Mouse (Mus musculus): Measurements from ENCODE around the gene 2610028H24Rik.

Gene 2610028H24Rik

DNA sequence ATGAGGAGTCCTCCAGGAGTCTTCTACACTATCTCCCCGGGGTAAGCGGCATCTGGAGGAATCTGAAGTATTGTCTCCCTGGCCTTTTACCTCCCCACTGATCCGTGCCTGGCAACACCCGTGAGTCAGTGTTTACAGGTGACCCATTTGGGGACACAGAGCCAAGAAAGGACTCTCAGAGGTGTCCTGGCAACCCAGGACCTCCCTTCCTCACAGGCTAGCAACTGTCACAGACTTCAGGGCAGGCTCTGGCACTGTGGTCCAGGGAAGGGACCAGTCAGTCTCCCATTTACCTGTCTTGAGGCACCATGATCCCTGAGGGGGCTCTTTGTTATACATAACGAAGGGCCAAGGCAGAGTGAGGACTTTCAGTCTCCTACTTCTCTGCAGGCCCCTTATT lies at the start of gene 2610028H24Rik:
2610028H24Rik (plus strand) TSS at position 231 of the 400 bp plus-strand sequence.
- DNase-seq (ENCODE audit: low spot score), result no peak

DNA sequence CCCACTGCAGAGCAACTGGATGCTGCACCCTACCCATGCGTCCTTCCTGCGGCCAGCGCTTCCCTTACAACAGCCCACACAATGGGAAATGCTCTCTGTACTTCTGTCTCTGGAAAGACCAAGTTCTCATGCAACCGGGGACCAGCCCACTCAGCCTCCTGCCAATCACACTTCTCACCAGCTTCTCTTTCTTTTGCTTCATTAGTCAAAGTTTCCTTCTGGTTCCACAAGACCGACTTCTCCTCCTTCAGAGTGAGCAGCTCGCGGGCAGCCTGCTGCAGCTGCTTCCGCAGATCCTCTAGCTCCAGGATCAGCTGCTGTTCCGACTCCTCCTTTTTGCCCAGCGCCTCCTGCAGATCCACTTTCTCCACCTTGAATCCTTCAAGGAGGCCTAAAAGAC lies 40.4 kb upstream of the 2610028H24Rik start:
- no peak for DNase-seq (ENCODE audit: low spot score)

DNA sequence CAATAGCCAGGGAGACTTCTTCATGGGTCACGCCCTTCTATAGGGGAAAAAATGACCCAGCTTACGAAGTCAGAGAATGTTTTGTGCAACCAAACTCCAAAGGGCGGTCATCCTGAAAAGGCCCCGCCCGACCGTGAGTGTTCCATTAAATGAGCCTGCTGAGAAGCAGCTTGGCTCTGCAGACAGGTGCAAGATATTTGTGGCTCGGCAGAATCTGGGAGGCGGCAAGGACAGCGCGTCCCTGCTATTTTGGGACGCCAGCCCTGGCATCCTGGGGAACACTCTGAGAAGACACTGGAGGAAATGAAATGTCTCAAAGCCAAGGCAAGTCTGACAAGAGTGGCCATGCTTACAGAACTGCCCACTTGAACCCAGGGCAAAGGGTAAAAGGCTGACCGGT lies 32.1 kb upstream of the 2610028H24Rik start:
- DNase-seq (ENCODE audit: low spot score), result no peak

DNA sequence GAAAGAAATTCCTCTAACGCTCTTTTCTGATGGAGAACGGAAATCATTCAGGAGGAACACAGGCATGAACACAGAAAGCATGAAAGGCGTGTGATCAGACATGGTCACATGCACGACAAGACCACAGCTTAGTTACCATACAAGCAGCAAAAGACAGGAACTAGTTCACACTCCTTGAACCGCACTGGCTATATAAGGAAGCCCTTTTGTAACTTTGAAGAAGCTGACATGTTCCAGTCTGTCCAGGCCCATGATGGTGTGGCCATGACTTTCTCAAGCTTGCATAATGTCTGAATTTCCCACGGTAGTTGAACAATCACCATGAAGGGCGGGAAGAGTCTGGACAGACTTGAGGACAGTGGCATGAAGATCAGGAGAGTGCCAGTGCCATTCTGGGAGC lies 23.2 kb upstream of the 2610028H24Rik start:
- no peak for DNase-seq (ENCODE audit: low spot score)

DNA sequence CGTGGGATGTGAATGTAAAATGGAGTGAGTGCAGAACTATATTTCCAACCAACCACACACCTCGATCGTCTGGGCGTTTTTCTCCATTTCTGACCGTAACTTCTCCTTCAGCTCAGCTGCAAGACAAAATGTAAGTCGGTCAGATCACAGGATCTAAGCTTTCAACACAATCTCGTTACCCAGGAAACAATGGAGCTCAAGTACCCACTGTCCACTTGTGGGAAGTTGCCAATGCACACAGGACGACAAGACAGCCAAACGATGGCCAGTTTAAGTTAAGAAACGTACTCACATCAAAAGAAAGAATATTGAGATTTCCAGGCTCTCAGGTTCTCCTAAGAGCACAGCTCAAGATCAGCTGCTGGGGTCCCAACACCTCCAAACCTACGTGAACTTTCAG lies 15.0 kb upstream of the 2610028H24Rik start:
- no peak for DNase-seq (ENCODE audit: low spot score)

DNA sequence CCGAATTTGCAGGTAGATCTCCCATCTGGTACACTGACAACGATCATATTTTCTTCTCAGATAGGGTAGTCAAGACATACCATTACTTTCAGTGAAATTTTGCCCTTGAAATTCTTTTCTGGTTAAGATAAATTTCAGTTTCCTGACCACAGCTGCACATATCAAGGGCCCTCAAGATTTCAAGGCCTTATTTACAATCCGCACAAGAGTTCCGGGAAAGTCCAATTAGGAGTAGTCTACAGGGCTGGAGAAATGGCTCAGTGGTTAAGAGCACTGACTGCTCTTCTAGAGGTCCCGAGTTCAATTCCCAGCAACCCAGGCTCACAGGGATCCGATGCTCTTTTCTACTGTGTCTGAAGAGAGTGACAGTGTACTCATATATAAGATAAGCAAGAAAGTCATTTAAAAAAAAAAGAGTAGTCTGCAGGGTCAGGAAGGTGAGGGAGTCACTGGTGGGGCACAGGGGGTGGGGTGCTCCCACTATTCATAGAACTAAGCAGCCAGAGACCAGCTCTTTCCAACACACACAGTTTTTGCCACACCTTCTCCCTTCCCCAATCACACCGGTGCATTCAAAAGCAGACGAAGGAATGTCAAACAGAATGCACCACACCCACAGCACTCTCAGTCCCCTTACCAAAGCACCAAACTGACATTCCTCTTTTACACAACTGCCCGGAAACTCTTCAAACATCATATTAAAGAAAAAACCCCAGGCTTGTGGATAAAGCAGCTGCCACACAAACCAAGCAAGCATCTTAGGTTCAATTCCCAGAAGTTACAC lies 9.6 kb upstream of the 2610028H24Rik start:
- no peak for DNase-seq (ENCODE audit: low spot score)

DNA sequence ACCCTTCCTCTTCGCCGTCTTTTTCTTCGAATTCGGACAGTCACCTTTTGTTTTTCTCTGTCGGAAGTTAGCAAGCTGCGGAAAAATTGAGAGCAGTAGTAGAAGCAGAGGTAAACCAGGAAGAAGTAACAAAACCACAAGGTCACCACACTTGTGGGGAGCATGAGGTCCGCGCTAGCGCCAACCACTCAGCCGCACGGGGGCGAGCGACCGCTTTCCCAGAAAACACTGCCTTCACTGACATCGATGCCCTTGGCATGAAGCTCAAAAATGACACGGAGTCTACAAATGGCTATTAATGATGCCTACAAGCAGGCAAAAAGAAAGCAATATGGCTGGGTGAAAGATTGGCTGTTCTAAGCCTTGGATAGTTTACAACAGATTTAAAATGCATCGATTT lies 8.6 kb upstream of the 2610028H24Rik start, which contains the start of gene AC141477.1:
AC141477.1 (minus strand) TSS at position 164 of the 400 bp plus-strand sequence.
- no peak for DNase-seq (ENCODE audit: low spot score)

DNA sequence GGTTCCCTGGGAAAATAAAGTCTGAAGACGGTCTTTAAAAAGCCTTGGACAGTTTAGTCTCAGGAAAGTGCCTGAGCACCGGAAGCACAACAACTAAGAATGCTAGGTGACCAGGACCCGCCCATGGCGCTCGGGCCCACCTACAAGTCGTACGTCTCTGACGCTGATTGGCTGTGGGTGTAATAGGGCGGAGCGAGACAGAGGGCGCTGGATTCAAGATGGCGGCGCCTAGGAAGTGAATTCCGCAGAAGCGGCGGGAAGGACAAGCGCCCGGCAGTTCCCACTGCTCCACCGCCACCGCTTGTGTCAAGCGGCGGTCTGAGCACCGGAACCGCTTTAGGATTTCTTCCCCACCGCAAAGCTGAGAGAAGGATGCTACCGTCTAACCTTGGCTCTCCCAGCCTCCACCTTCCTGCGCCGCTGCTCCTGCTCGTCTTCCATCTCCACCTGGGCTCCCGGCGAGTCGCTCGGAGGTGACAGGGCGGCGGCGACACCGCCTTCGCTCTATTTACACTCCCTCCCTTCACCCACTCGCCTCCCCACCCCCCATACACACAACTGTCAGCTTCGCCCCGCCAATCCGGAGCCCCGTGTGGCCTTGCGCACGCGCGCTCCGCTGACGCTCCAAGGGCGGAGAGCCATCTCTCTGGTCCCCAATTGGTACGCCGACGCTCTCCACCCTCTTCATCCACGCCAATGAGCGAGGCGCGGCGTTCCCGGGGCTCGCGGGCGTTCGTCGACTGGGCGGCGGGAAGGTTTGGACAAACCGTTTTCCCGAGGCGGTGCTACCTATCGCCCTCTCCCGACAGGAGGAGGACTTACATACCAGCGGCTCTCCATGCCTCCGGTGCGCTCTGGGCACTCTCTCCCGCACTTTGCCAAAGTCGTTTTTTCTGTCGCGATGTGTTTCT lies 6.4 kb upstream of the 2610028H24Rik start, which contains the start of gene Pcnt:
Pcnt (minus strand) TSS at position 609 of the 911 bp plus-strand sequence.
- peak; percentile 97 for DNase-seq (ENCODE audit: low spot score)

DNA sequence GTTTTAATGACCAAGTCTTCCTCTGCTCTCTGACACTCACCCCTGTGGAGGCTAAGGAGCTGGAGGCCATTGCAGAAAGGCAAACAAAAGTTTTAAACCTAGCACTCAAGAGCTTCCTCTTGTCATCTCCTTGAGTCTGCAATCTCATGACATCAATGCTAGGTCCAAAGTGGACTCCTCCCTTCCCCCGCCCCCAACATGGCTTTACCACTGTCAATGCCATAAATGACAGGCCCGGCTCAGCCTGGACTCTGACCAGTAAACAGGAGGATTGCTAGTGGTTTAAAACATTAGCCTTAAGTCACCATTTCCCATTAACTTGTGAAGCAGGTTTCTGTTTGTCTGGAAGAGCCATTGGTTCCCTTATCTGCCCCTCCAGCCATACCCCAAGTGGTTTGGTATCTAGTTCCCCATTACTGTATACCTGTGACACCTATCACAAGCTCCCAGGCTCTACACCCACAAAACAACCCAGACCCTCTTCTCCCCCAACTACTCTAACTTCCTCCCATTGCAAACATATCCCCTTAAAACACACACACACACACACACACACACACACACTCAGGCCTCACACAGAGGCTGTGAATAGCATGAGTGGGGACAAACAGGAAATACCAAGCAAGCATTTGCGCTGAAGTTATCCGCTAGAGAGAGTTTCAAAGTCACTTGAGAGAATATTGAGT lies 2.7 kb upstream of the 2610028H24Rik start:
- no peak for DNase-seq (ENCODE audit: low spot score)

DNA sequence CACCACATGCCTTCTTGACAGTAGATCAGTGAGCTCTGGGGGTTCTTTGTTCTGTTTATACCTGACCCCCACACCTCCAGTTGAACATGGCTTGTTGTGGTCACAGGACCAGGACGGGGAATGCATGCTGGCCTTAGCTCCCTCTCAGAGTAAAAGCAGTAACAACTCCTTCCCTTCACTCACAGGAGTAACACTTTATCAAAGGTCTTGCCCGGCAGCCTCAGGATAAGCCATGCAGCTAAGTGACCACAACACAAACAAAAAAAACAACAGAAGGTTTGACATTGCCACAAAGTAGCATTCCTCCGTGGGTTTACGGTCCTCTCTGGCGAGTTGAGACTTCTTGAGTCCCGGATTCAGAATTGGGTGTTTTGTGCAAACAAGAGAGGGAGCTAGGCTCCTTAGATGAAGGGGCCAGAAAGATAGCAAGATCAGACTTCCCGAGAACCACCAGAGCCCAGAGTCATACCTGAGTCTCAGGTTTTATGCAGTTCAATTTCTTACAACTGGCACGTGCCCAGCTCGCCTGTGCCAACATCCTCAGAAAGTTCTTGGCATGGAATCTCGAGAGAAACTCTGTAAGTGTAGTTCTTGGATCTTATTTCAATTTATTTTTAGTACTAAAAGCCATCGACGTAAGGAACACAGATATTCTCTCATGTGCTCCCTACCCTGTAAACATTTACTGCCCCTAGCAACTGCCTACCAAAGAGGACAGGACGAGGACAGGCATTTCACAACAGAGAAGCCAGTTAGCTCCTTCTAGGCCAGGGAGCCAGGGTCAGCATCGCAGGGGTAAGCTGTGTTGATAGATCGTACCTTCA lies 1.3 kb upstream of the 2610028H24Rik start:
- peak; percentile 77 for DNase-seq (ENCODE audit: low spot score)

DNA sequence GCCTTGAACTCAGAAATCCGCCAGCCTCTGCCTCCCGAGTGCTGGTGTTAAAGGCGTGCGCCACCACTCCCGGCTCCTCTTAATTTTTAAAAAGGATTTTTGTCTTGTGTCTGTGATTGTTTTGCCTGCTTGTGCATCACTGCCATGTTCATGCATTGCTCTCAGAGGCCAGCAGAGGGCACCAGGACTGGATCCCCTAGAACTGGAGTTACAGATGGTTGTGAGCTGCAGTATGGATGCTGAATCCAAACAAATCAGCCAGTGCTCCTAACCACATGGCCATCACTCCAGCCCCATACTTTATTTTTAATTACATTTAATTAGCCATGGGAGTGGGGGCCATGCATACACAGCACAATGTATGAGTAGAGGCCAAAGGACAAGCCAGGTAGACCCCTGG lies 6.4 kb downstream of the 2610028H24Rik start:
- no peak for DNase-seq (ENCODE audit: low spot score)

DNA sequence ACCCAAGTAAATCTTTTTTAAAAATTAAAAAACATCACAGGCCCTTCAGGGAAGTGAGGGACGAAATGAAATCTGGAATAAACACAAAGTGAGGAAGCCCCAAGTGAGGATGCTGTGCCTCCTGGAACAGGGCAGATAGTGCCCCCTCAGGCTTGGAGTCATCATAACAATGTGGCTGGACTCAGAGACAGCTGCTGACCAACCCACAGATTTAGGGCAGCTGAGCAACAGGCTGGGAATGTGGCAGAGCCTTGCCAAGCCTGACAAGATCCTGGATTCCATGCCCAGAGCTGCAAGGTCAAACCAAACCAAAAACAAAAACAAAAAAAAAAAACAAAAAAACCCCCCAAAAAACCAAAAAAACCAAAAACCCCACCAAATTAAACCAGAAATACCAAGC lies 12.4 kb downstream of the 2610028H24Rik start:
- no peak for DNase-seq (ENCODE audit: low spot score)

DNA sequence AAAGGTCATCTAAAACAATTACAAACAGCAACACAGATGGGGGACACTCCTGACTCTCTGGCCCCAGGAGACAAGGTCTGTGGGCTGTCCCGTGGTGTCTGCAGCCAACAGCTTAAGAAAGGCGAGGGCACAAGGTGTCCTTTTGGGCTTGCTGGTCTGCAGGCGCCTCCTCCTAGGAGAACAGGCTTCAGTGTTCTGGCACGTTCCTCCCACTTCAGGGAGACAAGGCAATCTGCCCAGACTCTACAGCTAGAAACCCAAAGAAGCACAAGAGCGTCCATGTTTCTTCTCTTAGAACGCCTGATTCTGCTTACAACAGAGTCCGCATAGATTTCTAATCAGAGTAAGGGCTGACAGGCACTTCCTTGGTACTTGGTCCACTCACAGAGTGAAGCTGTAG lies 13.4 kb downstream of the 2610028H24Rik start:
- DNase-seq (ENCODE audit: low spot score), result peak; percentile 62

DNA sequence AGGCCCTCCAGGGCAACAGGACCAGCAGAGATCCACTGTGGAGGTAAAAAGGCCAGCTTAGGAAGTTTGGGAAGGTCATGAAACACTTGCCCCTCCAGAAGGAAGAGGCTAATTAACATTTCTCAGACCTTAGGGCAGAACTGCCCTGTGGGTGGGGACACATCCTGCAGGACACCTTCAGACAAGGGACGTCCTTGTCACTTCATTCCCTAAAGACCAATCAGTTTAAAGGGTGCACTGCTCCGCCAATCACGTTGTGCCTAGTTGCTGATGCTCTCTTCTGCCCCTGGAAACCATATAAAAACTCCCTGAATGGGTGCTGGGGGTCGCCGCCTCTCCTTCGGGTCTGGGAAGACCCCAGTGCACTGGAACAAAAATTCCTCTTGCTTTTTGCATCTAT lies 13.8 kb downstream of the 2610028H24Rik start:
- no peak for DNase-seq (ENCODE audit: low spot score)

DNA sequence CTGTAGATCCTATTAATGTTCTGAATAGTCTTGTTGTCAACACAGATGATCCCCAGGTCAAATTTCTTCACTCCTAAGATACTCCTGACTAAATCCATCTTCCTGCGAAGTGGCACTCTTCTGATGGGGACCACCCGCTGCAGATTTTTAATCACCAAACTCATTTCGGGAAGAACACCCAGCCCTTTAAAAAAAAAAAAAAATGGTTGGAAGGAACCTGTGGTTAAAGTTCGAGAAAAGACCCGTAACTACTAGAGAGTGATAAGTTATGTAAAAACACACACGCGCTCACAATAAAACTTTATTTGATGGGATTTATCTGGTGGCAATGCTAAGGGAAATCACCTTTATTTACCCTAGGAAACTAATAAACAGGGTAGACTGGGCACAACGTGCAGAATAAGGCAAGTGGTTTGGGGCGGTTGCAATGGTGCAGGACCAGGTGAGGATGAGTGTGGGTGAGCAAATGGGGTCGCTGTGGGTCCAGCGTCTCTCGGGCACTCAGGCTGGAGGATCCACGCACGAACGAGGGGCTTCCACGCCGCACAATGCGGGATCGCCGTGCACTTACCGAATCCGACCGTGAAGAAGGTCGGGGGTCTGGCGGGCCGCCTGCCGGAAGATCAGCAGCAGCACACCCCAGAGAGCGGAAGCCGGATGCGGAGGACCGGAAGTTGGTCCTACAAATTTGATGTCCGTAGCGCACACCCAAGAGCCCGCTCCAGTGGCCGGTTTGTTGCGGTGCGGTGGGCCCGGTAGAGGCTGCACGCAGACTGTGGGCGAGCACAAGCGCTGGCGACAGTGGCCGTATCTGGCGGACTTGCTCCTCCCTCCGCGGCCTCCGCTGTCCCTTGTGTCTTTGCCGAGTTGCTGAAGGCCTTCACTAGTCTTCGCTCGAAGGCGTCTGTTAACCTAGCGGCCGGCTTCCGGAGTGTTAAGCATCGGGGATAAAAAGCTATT lies 19.6 kb downstream of the 2610028H24Rik start, which contains the start of the genes Mcm3ap and Ybey:
Mcm3ap (plus strand) TSS at position 725 of the 960 bp plus-strand sequence.
Ybey (minus strand) TSS at position 912 of the 960 bp plus-strand sequence.
- peak; percentile 90 for DNase-seq (ENCODE audit: low spot score)

DNA sequence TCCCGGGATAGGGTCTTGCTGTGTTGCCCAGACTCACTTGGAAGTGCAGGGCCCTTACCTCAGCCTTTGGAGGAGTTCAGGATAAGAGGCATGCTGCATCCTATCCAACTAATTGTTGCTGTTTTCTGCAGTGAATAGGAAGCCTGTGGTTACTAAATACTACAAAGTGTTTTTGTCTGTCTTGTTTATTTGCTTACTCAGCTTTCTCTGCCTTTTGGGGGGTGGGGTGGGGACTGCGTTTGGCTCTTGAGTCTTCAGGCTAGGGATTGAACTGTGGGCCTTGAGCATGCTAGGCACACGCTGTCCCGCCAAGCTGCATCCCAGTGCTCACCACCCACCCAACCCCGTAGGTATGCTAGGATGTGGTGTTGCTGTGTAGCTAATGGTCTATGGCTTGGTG lies 24.9 kb downstream of the 2610028H24Rik start:
- DNase-seq (ENCODE audit: low spot score), result no peak

DNA sequence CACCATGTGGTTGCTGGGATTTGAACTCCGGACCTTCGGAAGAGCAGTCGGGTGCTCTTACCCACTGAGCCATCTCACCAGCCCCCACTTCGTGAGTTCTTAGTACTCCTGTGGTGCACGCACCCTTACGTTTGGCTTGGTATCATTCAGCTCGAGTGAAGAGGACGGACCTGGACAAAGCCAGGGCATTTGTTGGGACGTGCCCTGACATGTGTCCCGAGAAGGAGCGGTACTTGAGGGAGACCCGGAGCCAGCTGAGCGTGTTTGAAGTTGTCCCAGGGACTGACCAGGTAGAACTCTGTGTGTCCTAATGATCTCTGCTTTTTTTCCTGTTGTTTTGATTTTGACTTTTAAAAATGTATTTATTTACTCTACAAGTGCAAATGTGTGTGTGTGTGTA lies 32.0 kb downstream of the 2610028H24Rik start:
- DNase-seq (ENCODE audit: low spot score), result no peak

DNA sequence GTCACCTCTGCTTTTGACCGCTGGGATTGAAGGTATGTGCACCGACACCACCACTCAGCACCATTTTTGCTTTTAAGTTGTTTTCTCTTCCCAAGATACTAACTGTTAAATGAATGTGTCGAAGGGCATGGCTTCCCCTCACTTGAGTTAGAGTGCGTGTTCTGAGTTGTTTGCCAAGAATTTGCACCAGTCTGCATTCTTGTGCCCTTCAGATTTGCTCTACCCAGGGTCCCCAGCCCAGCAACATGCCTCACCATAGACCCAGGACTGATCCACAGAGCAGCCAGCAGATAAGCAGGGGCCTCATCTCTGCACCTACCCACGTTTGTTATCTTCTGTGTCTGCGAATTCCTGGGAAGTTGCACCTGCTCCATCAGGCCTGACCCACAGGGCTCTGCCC lies 32.6 kb downstream of the 2610028H24Rik start:
- DNase-seq (ENCODE audit: low spot score), result no peak

DNA sequence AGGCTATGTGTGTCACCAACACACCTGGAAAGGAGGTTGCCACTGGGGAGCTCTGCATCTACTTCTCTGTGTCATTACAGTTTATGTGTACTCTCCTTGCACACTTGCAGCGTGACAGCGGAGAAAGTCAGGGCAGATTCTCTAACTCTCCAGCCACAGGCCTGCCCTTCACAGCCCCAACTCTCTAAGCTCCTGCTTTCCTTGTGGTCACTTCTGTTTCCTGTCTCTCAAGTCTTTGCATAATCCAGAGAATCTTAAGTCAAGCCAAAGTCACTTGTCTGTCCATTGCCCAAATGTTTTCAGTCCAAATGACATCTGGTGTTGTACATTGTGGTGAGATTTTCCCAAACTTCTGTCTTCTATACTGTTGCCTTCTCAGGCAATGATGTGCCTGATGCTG lies 37.4 kb downstream of the 2610028H24Rik start:
- DNase-seq (ENCODE audit: low spot score), result no peak

DNA sequence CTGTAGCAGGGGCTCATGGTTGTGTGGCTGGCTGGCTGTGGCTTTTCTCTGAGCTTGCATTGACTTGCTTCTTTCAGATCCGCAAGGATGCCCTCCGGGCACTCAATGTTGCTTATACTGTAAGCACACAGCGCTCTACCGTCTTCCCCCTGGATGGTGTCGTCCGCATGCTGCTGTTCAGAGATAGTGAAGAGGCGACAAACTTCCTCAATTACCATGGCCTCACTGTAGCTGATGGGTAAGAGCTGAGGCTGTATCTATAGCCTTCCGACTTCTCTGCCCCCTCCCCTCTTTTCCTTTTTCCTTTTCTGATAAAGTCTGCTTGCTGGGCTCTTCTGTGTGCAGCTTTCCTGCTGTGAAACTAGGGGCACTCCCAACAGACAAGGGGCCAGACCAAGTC lies 39.4 kb downstream of the 2610028H24Rik start:
- DNase-seq (ENCODE audit: low spot score), result no peak
